8 mouse cellular contexts compared by ENCODE assay signal in genomic region chr5:140140214-140140613, GRCm38 (mm10).
DNase-seq lines count a peak whose midpoint lies in the region; ATAC-seq and TF ChIP-seq lines count a peak whose summit lies in the region.

No protein-coding gene starts in this region.

- no peaks in the 10 kb centered on the region for H3K27me3 ChIP-seq in forebrain, embryonic 13.5 days
- H3K27me3 ChIP-seq in lung, postnatal 0 days (replicated peaks; ENCODE audit: insufficient read depth, low read length) = no peaks in the 10 kb centered on the region

- H3K4me3 ChIP-seq in forebrain, embryonic 13.5 days = no peak overlapping the region
- H3K4me3 ChIP-seq in lung, postnatal 0 days (ENCODE audit: low read depth, low read length) = no peak overlapping the region

- no peak for ATAC-seq in CD4-positive, CD25-positive, alpha-beta regulatory T cell, adult 4 months
- ATAC-seq in forebrain, embryonic 13.5 days = peak; percentile 62
- ATAC-seq in lung, postnatal 0 days = no peak; the same call in 1 of the 2 replicates

- peaks cover 5% of the 10 kb centered on the region; the same call in 1 of the 2 replicates for H3K4me1 ChIP-seq in forebrain, embryonic 13.5 days
- H3K4me1 ChIP-seq in lung, postnatal 0 days (ENCODE audit: insufficient read depth, low read depth, low read length) = no peaks in the 10 kb centered on the region

- no peak overlapping the region for H3K27ac ChIP-seq in forebrain, embryonic 13.5 days
- no peak overlapping the region for H3K27ac ChIP-seq in lung, postnatal 0 days (ENCODE audit: low read length)

- no peaks in the 10 kb centered on the region for H3K36me3 ChIP-seq in forebrain, embryonic 13.5 days (ENCODE audit: poor library complexity, severe bottlenecking)
- no peaks in the 10 kb centered on the region for H3K36me3 ChIP-seq in lung, postnatal 0 days (ENCODE audit: insufficient read depth, low read length)

- peak; percentile 52 for DNase-seq in CD4-positive, CD25-positive, alpha-beta regulatory T cell, adult 2 months (ENCODE audit: low read depth, low spot score)
- peak; percentile 69 for DNase-seq in 3T3-L1 (ENCODE audit: low read depth, low spot score)
- peak; percentile 27 to 40 for DNase-seq in adrenal gland, postnatal 4 days (ENCODE audit: low spot score in 2 of 2)
- DNase-seq in kidney, adult 8-10 months = peak; percentile 20 to 42
- peak; percentile 32 for DNase-seq in lung, postnatal 0 days (ENCODE audit: low spot score)
- DNase-seq in right cerebral cortex, postnatal 4 days = peak; percentile 73

- H3K9ac ChIP-seq in forebrain, embryonic 13.5 days = no peak overlapping the region
- H3K9ac ChIP-seq in lung, postnatal 0 days (replicated peaks; ENCODE audit: low read depth) = no peak overlapping the region

- no peaks in the 10 kb centered on the region for H3K9me3 ChIP-seq in forebrain, embryonic 13.5 days (replicated peaks)
- H3K9me3 ChIP-seq in lung, postnatal 0 days (ENCODE audit: low read length) = no peaks in the 10 kb centered on the region

- no peak overlapping the region for H3K4me2 ChIP-seq in forebrain, embryonic 13.5 days
- H3K4me2 ChIP-seq in lung, postnatal 0 days (replicated peaks; ENCODE audit: low read depth, low read length) = no peak overlapping the region

- no peak for TF ChIP-seq EP300 in lung, postnatal 0 days (IDR thresholded peaks at IDR 0.05)

- peak; percentile 89 for TF ChIP-seq CTCF in lung, postnatal 0 days (IDR thresholded peaks at IDR 0.05)
